Mouse (Mus musculus) urinary bladder, postnatal 10 days (tissue): ENCODE results near the gene Caskin2.
A peak's percentile ranks its signal among the peaks of the same experiment; 100 is the strongest.

Experiments used
- DNase-seq: peaks from one replicate; pipeline ENCODE4 v3.0.0; 2022; ENCODE audit warnings: low spot score

The Caskin2 gene

GRCm38 (mm10) chr11:115830550-115831325, 17.3 kb upstream of the Caskin2 start:
- no peak for DNase-seq

- DNase-seq, result no peak
Measured at GRCm38 (mm10) chr11:115829036-115829435, 15.6 kb upstream of the Caskin2 start.

- DNase-seq, result no peak
Measured at GRCm38 (mm10) chr11:115827624-115828023, 14.2 kb upstream of the Caskin2 start.

- DNase-seq, result no peak
Measured at GRCm38 (mm10) chr11:115826487-115826886, 13.0 kb upstream of the Caskin2 start.

- no peak for DNase-seq
Measured at GRCm38 (mm10) chr11:115824813-115825212, 11.4 kb upstream of the Caskin2 start.

DNA sequence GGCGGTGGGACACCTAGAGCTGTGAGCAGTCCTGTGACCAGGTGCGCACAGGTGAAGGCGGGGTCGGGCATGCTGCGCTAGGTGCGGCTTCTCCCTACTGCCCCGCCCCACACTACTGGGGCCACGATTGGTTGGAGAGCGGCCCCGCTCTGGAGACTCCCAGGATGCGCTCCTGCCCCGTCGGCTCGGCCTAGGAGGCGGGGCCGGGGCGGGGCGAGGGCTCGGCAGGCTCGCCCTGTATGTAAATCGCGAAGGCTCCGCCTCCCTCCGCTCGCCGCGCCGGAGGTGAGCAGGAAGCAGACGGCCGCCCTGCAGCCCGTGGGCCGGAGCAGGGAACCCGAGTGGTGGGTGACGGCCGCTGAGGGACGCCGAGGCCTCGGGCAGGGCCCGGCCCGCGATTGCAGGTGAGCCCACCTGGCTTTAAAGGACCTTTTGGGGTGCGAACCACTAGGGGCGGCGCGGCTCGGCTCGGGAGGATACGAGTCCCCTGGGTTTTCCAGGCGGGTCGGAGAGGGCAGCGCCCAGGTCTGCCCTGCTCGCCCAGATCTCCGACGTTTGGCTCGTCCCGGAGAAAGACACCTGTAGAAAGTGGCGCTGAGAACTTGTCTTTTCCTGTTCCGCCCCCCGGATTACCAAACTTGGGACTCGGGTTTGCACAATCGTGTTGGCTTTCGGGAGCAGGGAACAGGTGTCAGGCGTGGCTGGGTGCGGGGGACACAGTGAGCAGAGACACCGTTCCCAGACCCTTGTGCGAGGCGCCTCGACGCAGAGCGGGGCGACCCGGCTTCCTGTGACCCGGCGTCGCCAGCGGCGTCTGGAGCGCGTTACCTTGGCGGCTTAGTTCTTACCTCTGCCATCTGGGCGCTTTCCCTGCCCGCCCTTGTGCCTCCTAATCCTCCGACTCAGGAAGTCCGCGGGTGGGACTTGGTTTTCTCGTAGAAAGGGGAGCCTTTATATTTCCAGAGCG, 10.6 kb upstream of the Caskin2 start, which contains the start of gene Llgl2:
TSS of gene Llgl2 (plus strand) at position 276 of the 967 bp plus-strand sequence.
- peak; percentile 58 for DNase-seq

DNA sequence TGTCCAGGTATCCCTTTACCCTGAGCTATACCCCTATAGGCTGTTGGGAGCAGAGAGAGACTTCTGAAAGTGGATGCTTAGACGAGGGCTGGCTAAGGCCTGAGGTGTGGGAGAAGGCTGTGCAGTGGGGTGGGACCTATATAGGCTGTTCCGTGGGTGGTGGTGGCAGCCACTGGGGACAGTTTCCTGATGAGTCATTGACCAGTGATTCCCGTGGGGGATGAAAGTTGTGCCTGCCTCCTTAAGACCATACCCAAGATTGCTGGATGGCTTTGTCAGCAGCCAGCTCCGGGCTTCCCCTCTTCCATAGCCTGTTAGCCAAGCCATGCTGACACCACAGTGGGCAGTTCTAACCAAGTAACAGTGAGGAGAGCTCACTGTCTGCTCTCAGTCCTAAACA, 7.6 kb upstream of the Caskin2 start:
- no peak for DNase-seq

DNA sequence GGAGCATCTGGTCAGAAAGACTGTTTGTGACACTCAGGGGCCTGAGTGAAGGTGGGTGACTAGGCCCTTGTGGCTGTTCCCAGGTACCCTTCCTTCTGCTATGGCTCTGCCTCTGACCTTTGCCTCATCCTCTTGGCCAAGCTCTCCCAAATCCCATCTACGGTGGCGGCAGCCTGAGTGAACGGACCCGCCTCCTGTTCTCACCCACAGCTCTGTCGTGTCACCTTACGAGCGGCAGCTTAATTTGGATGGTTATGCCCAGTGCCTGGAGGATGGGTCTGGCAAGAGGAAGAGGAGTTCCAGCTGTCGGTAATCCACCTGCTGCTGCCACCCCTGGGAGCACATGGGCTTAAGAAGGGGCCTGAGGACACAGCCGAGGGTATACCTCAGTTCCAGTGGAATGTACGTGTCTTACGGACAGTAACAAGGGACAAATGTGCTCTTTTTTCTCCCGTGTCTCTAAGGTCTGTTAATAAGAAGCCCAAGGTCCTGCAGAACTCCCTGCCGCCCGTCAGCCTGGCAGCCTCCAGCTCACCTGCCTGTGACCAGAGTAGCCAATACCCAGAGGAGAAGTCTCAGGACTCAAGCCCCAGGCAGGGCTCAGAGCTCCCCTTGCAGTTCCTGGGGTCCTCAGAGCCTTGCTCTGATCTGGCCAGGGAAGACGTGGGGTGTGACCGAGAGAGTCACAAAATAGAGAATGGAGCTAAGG, 6.6 kb upstream of the Caskin2 start:
- no peak for DNase-seq

DNA sequence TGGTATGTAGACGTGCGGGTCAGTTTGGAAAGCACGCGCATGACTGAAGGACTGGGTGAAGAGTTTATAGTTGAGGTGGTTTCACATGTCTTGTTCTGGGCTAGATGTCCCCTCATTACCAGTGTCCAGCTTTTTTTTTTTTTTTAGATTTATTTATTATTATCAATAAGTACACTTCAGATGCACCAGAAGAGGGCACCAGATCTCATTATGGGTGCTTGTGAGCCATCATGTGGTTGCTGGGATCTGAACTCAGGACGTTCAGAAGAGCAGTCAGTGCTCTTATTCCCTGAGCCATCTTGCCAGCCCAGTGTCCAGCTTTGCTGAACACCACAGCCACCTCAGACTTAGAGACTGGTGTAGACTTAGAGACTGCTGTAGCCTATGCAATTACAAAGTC, 3.9 kb upstream of the Caskin2 start:
- DNase-seq, result no peak

GRCm38 (mm10) chr11:115814605-115815450, 1.4 kb upstream of the Caskin2 start, which contains the start of gene Tsen54:
Gene Tsen54, plus strand, starts transcription at chr11:115814724.
- DNase-seq, result peak; percentile 71

DNA sequence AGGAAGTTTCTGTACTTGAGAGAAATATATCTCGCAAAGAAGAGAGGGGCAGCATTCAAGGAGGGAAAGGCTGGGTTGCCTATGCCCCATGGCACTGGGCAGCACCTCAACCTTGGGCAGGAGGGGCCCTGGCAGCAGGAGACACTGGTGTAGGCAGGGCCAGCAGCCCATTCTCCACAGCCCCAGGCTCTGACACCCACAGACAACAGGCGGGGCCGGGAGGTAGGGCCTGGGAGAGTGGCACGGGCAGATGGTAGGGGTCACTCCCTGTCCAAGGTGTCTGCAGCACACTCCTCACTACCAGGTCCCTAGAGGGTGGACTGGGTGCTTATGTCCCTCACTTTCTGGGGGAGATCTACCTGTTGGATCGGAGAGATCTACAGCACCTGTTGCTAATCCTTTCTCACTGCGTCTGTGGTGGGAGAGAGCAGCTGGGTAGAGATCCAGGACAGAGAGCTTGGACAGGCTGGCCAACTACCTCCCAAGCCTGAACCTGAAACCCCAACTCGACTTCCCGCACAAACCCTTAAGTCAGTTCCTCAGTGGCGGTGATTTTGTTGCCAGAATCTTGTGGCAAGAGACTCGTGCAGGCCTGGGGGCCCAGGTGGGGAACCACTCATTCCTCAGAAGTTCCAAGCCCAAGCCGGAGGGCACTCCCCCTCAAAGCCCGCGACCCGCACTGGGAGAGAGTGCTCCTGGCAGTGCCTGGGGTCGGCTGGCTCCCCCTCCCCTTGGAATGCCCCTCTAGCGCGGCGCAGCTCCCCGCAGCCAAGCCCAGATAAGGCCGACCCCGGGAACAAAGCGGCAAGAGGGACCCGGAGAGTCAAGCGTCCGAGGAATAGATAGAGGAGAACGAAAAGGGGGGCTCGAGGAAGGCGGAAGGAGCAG, 662 bp downstream of the Caskin2 start:
- DNase-seq, result no peak

DNA sequence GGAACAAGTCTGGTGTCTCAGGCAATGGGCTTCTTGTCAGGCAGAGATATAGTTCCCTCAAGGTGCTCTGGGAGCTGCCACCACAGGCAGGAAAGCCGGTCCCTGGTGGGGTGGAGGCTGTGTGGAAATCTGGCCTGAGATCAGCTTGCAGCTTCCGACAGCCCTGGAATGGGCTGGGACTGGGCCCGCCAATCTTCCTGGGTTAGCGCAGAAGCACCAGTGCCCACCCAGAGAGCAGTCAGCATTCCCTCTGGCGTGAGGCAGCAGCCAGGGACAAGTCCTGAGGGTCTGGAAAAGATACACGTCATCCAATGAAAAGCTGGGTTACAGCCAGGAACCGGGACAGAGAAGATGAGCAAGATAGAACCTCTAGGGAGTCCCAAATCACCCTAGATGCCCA, 1.3 kb downstream of the Caskin2 start:
- no peak for DNase-seq

- DNase-seq, result no peak
Measured at GRCm38 (mm10) chr11:115811381-115812093, 1.9 kb downstream of the Caskin2 start.

DNA sequence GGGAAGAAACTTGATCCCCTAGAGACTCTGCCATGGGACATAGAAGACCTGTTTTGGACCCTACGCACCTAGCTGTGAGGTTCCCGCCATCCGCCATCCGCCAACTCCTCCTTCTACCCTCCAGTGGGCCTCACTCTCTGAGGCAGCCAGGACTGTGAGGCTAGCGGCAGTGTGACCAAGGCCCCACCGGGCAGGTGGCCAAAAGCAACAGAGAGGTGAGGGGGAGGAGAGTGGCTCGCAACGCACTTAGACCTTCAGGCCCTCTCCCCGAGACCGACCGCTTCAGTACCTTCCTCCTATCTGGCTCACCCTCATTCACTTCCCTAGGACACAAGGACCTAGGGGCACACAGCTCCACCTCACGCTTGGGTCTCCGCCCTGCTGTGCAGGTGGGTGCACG, 3.1 kb downstream of the Caskin2 start:
- DNase-seq, result no peak

GRCm38 (mm10) chr11:115809311-115809781, 4.1 kb downstream of the Caskin2 start:
- no peak for DNase-seq

DNA sequence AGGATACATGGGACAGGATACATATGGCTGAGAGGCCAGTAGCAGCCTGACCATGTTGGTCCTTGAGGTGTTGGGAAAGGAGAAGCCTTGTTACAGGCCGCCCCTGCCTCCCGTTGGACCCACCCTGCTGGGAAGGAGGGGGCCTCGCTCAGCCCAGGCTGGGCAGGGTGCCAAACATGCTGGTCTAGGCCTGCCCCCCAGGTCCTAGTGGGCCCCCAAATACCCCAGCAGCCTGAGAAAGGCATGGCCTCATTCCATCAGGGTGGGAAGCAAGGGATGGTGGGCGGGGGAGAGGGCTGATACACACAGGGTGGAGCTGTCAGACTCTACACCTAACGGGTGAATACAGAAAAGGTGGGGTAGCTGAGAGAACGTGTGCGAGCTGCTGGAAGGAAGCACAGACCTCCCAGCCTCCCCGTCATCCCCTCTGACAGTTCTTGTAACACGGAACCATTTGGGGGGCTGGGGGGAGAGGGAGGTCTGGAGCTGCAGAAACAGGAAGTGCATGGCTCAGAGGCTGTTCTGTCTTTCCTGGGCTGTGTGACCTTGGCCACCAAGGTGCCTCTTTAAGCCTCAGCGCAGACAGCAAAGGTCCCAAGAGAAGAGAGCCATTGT, 4.6 kb downstream of the Caskin2 start:
- no peak for DNase-seq

DNA sequence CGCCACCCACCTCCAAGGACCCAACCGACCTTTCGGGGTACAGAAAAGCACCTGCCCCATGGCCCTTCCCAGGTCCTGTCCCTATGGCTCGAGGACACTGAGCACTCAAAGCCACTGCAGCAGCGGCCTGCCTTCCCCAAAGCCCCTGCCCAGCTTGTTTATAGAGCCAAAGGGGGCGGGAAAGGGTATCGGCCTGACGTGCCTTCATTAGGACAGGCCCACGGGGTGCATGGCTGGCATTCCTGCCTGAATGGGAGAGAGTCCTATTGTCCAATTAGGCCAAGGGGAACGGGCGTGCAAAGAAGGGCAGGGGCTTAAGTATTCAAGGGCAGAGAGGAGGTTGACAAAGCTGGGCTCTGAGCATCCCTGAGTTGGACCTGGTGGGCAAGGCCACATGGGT, 5.5 kb downstream of the Caskin2 start:
- DNase-seq, result no peak

DNA sequence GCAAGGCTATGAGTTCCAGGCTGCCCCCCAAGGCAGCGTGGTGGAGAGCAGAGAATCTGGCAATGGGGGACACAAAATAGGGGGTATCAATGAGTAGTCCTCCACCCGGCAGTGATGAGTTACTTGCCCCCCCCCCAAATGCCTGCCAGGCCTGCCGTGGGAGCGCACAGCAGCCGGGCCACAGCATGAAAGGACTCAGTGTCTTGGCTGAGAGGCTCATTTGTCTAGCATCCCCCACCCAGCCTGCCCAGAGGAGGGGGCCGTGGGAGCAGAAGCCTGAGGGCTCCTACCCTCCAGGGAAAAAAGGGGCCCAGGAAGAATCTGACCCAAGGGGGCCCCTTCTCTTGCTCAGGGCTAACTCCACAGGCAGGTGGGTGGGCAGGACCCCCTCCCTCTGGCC, 6.1 kb downstream of the Caskin2 start:
- DNase-seq, result no peak

- no peak for DNase-seq
Measured at GRCm38 (mm10) chr11:115806154-115806553, 7.3 kb downstream of the Caskin2 start.
